Mouse (Mus musculus): ENCODE results near the gene Apol8.
"Not testable (repeated sequence)": the region's sequence is repeated elsewhere in the genome, so short reads cannot be mapped to it uniquely, and the experiment has no call there.

DNA sequence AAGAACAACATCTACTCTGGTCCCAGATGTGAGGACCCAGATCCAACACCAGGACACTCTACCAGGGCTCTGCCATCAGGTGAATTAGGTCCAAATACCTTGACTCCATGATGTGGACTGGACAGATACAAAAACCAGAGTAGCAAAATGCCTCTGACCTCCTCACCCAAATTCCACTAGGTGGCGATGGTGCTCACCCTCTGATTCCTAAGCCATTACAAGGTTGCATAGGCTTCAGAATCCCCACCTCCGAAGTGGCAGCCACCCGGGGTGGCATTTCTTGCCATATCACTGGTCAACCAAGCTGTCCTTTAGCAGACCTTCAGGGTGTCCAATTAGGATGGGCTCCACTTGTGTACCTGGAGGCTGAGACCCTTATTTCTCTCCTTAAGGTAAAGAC is 29.7 kb downstream of the Apol8 start:
- TF ChIP-seq CTCF (IDR thresholded peaks at IDR 0.05; ENCODE audit: extremely low read depth, insufficient read depth, insufficient read length, insufficient replicate concordance): peak; percentile 30; the same call in 1 of the 2 replicates
- TF ChIP-seq POLR2A (IDR thresholded peaks at IDR 0.05; ENCODE audit: low read depth, low read length): not testable (repeated sequence)
